Mouse (Mus musculus): ENCODE results near the gene Tmem117.
A peak's percentile ranks its signal among the peaks of the same experiment; 100 is the strongest.

The Tmem117 gene

DNA sequence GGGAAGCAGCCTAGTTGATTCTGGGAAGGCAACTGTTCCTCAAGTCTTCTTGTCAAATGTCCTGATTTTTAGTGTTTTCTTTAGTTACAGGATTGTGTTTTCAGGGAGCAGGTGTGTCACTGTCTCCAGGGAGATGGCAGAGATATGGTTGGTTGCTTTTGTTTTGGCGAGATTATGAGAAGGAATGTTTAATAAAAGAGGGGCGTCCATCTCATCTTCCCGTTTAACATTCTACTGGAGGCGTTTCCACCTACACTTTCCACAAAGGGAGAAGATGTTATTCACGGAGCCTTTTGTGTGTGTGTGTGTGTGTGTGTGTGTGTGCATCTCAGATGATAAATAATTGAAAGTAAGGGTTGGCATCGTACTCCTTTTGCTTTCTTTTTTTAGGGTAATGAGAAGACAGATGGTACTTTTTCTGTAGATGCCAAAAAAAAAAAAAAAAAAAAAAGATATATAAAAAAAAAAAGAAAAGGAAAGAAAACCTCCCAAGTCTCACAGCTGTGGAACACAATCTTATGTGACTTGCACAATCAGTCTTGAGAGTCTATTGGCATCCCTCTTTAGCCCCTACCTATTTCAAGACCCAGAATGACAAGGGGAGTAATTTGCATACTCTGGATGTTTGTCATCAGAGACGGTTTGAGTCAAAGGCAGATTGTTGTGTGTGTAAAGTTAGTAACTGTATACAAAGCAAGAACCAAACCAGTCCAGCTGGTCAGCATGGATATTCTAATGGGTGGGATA lies 142.0 kb downstream of the Tmem117 start:
- DNase-seq (ENCODE audit: low spot score in 2 of 2): no peak

DNA sequence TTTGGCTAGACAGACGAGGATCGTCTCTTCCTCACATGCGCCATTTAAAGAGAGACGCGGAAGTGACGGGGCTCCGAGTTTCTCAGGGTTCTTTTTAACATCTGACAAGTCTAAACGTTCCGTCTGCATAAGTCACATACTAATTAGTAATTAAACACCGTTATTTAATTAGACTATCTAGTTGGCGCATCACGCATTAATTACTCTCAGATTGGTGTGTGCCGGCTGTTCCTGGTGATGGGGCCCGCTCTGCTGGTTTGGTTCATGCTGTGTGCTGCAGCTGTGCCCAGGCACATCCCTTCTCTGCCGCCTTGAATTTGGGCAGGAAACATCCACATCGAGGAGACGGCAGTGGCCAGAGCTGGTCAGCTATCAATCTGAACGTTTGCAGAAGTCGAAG lies 142.7 kb downstream of the Tmem117 start:
- no peak for DNase-seq (ENCODE audit: low spot score in 2 of 2)

DNA sequence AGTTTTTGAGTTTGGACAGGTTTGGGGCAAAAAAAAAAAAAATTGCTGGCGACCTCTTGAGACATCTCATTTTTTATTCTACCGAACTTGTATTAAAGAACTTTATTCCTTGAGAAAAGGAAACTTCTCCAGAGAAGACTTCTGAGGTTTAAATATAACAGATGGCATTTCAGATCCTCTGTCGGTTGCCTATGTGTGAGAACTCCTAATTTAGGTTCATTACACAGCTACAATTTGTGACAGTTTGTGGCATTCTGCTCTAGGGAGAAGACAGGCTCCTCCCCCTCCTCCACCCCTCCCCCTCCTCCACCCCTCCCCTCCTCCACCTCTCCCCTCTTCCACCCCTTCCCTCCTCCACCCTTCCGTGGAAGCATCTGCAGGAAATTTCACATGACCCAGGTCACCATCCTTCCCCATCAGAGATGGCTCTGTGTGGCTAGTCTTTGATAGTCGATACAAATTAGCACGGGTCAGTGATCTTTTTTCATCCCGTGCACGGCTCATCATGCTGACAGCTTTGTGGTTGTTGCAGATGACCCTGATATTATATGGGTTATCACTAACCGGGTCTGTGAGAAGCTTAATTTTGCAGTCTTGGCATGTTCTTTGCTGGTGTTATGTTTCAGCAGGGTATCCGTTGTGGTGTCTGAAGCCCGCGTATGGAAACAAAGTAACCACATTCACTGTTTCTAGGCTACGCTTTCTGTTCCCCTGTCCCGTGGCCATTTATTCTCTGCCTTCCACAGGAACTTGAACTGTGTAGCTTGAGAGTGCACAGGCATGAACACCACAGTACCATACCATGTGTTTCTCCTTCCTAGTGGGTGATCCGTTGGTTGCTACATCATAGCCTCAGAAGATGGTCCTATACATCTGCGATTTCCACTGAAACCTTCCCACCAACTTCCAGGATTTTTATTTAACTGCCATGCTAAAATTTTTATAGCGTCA lies 147.4 kb downstream of the Tmem117 start:
- no peak for DNase-seq (ENCODE audit: low spot score in 2 of 2)

DNA sequence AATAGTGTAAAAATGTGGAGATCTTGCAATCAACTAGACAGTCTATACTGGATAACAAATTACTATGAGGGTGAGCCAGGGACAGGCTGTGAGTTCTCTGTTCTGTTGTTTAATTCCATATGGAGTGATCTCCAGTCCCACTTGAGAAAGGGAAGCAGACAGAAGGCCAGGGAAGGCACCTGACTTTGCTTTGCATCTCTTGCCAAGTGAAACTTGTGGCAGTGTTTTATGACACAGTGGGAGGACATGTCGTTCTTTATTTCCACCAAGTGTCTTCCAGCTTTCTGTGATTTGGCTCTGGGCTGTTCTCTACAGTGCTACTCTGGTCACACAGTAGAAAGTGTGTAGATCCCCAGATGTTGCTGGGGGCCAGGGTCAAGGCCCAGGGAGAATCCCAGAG lies 152.5 kb downstream of the Tmem117 start:
- DNase-seq (ENCODE audit: low spot score in 2 of 2): no peak

DNA sequence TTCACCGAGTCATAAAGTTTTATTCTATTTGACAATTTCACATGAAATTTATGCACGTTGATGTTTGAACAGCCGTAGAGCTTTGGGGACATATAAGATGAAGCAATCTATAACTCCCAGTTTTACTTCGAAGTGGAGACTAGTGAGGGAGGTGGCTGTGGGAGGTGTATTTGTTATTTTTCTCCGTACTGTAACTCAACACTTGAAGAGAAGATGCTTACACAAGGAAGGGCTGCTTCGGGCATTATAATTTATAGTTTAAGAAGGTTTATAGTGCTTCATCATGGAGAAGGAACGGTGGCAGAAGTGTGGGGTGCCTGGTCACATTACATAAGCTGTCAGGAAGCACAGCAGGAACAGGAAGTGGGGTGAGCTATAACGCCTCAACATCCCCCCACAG lies 164.4 kb downstream of the Tmem117 start:
- DNase-seq (ENCODE audit: low spot score in 2 of 2): no peak

DNA sequence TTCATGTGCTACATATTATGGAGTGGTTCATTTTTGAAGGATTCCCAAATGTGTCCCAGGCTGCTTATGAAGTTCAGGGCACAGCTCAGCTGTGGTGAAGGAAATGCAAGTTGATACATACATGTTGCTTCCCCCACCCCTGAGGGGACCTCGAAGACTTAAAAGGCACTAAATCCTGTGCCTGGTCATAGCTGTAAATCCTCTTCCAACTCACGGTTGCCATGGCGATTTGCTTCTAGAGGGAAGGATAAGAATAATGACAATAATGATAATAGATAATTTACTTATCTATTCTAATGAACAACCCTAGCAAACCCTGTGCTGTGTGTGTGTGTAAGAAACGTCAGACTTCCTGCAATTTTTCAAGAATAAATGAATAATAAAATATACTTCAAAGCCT lies 166.5 kb downstream of the Tmem117 start:
- DNase-seq (ENCODE audit: low spot score in 2 of 2): no peak

DNA sequence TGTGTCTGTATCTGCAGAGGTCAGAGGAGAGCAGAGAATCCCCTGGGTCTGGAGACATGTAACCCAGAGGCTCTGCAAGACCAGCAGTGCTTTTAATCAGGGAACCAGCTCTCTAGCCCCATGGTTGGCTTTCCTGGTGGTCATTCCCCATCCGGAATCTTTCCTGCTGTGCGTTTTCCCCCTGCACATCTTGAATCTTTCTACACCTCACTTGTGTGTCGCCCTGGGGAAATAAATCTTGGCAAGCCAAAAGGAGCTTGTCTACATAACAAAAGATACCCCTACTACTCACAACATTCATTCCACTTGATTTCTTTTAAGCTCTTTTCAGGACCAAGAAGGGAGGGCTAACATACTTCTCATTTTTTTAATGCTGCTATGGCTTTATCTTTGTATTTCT lies 169.2 kb downstream of the Tmem117 start:
- DNase-seq (ENCODE audit: low spot score in 2 of 2): no peak

DNA sequence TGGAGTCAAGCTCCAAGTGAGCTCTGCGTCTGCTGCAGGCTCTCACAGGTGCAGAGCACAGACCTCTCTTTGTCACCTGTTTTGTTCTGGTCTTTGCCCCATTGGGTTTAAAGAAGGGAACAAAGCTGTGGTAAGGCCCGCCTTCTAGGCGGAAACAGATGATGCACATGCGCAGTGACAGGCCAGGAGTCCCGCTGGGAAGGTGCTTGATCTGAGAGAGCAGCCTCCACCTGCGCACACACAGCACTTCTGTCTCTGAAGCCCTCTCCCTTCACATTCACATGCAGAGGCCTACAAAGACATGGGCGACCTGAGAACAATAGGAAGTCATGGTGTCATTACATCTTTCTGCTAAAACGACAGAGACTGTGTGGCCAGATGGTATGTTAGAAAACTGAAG lies 172.4 kb downstream of the Tmem117 start:
- DNase-seq (ENCODE audit: low spot score in 2 of 2): no peak

DNA sequence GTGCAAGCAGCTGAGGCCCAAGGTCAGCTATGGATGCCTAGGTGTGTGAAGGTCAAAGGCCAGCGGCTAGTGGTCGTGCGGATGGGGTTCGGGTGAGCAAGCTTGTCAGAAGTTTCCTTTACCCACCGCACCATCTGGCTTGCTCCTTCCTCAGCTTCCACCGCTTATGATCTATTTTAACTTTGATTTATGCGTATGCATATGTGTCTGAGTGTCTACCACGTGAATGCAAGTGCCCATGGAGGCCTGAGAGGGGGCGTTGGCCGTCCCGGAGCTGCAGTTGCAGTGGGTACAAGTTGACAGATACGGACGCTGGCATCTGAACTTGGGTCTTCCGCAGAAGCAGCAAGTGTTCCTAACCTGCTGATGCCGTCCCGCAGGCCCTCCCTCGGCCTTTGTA lies 173.8 kb downstream of the Tmem117 start:
- DNase-seq (ENCODE audit: low spot score in 2 of 2): no peak

DNA sequence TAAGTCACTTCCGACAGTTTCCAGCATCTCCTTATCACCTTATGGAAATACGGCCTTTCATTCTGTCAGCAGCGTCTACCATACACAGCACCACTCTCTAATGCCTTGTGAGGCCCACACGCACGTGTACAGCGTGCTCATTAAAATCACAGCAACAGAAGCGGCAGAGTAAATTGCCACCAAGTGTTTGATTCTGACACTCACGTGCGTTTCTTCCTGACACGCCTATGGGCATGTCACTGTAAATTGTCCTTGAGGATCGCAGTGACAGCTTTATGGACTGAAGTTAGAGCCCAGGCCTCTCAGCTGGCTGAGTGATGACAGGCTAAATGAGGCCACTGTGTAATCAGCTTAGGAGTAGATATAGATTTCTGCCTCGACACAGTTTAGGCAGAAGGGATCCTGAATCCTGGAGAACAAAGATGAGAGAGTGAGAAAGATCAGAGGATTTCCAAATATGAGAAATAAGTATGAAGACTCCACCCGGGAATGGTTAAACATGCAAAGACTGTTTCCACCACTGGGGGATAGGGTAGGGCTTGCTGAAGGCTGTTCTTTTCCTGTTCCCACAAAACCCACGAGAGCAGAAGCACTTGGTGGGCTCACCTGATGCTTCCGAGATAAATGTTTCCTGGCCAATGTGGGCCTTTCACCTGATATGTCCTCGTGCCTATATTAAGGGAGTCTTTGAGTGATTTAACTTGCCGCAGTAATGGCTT lies 174.8 kb downstream of the Tmem117 start:
- DNase-seq (ENCODE audit: low spot score in 2 of 2): no peak

DNA sequence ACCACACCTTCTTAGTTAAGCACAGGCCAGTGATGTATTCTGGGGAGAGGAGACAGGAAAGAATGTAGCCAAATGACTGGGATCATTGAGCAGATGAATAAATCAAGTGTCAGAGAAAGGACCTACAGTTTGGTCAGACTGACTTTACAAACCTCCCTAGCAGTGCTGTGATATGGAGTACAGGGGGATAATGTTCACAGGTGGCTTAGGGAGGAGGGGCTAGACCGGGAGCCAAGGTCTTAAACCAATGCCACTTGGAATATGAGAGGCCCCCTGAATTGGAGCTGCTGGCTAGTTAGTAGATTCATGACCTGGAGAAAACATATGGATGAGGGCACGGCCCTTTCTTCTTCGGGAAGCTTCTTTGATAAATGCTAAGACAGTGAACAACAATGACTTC lies 177.0 kb downstream of the Tmem117 start:
- no peak for DNase-seq (ENCODE audit: low spot score in 2 of 2)

DNA sequence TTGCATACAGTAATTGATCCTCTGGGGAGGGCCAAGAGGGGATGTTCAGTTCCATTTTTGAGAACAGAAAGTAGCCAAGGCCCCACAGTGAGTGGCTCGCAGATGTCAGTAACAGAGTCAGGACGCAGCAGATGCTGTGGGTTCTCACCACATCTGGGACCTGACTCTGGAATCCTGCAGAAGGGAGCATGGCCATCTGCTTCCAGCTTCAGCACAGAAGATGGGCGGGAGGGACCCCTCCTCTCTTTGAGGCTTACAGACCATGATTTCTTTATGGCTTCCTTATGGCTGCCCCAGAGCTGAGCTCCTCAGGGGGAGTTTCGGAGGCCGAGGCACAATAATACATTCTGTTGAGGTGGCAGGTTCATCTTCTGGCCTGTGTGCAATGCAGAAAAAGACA lies 182.5 kb downstream of the Tmem117 start:
- DNase-seq (ENCODE audit: low spot score in 2 of 2): no peak

DNA sequence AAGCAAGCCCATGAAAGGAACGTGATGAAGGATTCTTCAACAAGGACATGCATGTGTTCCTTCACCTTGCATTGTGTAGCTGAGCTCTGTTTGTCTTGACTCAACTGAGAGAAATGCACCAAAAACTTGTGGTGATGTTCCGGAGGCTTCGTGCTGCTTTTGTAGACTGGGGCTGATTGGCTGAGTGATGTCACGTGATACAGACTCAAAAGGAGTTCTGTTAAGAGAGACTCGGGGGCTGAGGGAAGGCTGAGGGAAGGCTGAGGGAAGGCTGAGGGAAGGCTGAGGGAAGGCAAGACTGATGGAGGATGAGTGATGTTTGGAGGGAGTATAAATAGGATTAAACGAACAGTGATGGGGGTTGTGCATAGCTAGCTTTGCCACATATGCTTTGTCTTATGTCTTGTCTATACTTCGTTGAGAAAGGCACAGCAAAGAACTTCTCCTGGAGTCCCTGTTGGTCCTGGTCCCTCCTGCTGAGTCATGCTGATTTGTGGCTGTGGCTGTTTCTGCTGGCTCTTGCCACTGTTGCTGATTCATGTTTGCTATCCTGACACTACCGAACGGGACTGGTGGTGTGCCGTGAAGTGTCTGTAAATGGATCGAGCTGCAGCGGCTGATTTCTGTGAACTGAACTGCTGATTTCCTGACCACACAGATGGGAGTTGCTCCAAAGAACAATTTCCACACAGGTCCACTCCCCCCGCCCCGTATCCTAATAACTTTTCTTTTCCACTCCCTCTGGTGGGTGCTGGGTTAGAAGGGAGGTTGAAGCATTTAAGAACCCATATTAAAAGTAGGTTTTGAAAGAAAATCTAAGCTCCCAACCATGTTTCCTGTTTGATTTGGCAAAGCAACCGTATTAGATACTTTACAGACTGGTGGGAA lies 185.4 kb downstream of the Tmem117 start:
- DNase-seq (ENCODE audit: low spot score in 2 of 2): no peak

DNA sequence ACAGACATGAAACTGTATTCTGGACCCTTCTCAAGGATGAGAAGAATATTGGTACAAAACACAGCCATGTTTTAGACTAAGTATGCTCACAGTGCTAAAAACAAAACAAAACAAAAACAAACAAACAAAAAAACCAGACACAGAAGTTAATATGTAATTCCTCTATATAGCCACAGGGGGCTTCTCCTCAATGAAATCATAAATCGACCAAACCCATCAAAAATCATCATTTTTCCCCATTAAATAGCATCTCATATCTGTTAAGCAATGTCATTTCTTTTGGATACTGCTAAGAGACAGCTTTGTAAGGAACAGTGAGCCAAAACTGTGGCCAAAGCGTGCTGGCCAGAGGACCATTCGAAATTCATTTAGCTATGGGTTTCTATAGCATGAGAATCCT lies 206.6 kb downstream of the Tmem117 start:
- DNase-seq (ENCODE audit: low spot score in 2 of 2): no peak

DNA sequence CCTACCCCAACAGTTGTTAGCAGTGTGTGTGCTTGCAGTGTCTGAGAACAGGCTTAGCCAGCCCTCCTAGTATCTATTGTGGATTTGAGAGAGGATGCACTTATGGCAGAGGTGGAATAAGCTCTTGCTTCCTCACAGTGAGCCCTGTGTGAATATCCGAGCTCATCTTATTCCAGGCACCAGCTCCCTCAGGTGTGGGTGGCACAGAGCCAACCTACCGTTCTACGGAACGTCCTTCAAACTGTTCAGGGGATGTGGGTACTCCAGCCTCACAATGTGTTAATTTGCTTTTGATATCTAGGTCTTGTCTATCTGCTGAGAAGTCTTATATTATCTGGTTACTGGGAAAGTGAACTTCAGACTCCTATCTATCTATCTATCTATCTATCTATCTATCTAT lies 209.6 kb downstream of the Tmem117 start:
- peak in 1 of 2 experiments; percentile 27 for DNase-seq (ENCODE audit: low spot score in 2 of 2)

DNA sequence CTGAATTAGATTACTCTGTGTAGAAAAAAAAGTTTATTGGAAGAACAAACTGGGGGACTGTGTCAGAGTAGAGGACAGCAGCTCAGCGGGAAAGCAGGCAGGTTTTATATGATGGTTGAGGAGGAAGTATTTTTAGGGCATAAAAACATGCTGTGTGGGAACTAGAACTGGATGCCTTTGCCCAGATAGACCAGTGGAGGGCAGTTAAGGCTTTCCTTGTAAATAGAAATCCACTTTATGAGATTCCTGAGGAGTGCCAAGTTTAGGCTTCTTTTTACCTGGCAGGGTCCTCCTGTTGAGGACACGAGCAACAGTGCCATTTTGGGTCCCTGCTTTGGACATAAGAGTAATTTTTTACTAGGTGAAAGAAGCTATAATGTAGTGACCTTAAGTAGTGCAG lies 218.5 kb downstream of the Tmem117 start:
- DNase-seq (ENCODE audit: low spot score in 2 of 2): no peak

DNA sequence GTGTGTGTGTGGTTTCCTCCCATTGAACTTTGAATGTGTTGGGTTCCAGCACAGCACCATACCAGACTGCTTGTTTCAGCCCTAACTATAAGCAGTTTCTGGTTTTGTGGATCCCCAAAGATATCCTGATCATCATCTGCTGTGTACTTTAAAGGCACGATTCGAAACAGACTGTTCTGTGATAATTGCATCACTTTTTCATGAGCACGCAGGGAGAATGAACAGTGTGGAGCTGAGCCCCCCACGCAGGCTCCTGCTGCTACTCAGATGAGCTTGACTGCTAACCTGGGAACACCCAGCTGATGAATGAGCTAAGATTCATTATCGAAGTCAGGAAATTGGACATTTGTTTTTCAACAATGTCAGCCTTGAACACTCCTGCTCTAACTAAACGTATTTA lies 230.6 kb downstream of the Tmem117 start:
- no peak for DNase-seq (ENCODE audit: low spot score in 2 of 2)

DNA sequence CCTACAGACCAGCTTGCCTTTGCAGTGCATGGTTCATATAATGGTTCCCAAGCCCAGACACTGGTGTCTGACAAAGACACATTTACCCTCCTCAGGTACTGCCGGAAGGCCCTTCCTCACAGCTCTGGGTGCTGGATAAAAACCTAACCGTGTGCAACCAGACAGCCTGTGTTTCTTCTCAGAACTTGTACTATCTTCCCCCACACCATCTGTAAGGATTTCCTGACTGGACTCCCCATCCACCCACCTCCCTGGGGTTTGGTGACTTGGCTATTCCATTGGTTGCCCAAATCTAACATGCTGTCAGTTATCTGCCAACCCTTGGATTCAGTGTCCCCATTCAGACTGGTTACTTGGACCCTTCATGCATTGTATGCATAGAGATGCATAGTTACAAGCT lies 232.1 kb downstream of the Tmem117 start:
- no peak for DNase-seq (ENCODE audit: low spot score in 2 of 2)

DNA sequence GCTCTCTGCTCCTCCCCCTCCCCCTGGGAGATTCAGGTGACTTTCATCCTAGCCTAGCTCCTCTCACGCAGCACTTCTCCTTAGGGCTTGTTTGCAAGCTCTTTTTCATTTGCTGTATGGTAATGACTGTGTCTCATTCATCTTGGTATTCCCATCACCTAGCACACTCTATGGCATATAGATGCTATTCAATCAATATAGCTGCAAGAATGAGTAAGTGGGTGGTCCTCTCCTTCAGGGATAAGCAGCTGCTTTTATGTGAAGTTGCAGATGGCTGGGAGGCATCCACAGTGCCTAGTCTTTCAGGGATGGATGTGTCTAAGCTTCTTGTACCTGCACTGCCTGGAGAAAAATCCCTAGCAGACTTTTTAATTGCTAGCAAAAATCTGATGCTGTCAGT lies 235.1 kb downstream of the Tmem117 start:
- no peak for DNase-seq (ENCODE audit: low spot score in 2 of 2)

DNA sequence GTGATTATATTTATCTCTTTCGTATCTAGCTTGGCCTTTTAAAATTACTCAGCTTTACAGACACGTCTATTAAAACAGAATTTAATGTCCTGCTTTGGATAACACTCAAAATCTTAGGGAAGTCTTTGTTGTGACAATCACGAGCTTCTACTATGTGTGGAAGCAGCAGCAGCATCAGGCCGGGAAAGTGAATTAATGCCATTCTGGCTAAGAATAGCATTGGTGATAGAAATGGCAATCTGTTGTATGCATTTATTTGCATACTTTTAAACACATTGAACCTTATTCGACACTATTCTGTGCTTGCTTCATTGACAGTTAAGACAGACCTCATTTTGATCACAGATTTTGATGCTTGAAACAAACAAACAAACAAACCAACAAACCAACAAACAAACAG lies 239.3 kb downstream of the Tmem117 start:
- no peak for DNase-seq (ENCODE audit: low spot score in 2 of 2)

DNA sequence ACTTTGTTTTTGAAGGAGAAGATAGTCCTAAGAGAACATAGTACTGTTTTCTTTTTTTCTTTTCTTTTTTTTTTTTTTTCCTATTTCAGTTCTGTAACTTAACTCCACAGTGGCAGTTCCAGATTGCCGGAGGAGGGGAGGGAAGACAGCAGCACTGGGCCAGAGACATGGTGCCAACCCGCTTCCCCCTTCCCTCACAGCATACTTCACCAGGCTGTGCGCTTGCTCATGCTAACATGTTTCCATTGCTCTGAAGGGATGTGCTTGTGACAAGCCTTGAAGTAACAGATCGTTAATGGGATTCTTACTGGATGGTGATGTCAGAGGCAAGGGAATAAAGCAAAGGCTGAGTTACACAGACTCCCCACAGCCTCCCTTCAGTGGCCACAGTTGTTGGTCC lies 256.0 kb downstream of the Tmem117 start:
- DNase-seq (ENCODE audit: low spot score in 2 of 2): no peak

Measured in spleen, postnatal 4 days (tissue).